Mouse (Mus musculus) hindbrain, postnatal 0 days (tissue): ENCODE results near the gene Ly6g6e. TPM values are rescaled to one million over a fixed set of nuclear protein-coding genes. Genes with fewer than 3 reads are reported as not detected.
"Not testable (repeated sequence)": the region's sequence is repeated elsewhere in the genome, so short reads cannot be mapped to it uniquely, and the experiment has no call there.

Experiments used
- ATAC-seq: fragments of 200-750 bp; cut with Nextera tagmentation; 2 replicates; pipeline ENCODE4 v1.8.0; 2017; ENCODE audit warnings: mild to moderate bottlenecking, moderate TSS enrichment, moderate library complexity
- DNase-seq: peaks from one replicate; pipeline ENCODE4 v3.0.0-alpha.2; 2015; ENCODE audit warnings: low spot score
- H3K27ac ChIP-seq: fragments of 300-500 bp; sonication (generic); 2 replicates; pipeline ENCODE4 v1.5.1; 2014; ENCODE audit warnings: mild to moderate bottlenecking
- H3K27me3 ChIP-seq: fragments of 300-500 bp; sonication (generic); 2 replicates; pipeline ENCODE4 v1.6.1; 2014; ENCODE audit warnings: low read length, mixed read lengths; ENCODE audit not compliant: insufficient read depth
- H3K36me3 ChIP-seq: fragments of 300-500 bp; sonication (generic); 2 replicates; pipeline ENCODE4 v1.6.1; 2014; ENCODE audit warnings: low read length, mixed read lengths; ENCODE audit not compliant: insufficient read depth
- H3K4me1 ChIP-seq: fragments of 300-500 bp; sonication (generic); 2 replicates; pipeline ENCODE4 v1.6.1; 2014; ENCODE audit warnings: antibody characterized with exemption, low read length, mixed read lengths; ENCODE audit not compliant: insufficient read depth
- H3K4me2 ChIP-seq: fragments of 300-500 bp; sonication (generic); 2 replicates; pipeline ENCODE4 v1.6.1; 2014; ENCODE audit warnings: low read depth, mild to moderate bottlenecking, low read length, moderate library complexity, mixed read lengths
- H3K4me3 ChIP-seq: fragments of 300-500 bp; sonication (generic); 2 replicates; pipeline ENCODE4 v1.5.1; 2014; ENCODE audit warnings: low read length
- H3K9ac ChIP-seq: fragments of 300-500 bp; sonication (generic); replicated peaks from 2 replicates; pipeline ENCODE4 v1.6.1; 2014; ENCODE audit warnings: mild to moderate bottlenecking, low read length, moderate library complexity, mixed read lengths
- H3K9me3 ChIP-seq: fragments of 300-500 bp; sonication (generic); 2 replicates; pipeline ENCODE4 v1.6.1; 2016; ENCODE audit warnings: low read length, mixed read lengths
- CTCF ChIP-seq: IDR thresholded peaks from 2 replicates; pipeline ENCODE4 v1.5.1; 2016; ENCODE audit warnings: antibody characterized with exemption, control low read depth, low read depth
- WGBS: fragments of 180-500 bp; shearing (Covaris S2); extraction: QIAGEN DNeasy Blood & Tissue Kit; methylation state at CpG from one replicate; pipeline ENCODE4 v1.1.7; 2014; 5-methylcytosine and 5-hydroxymethylcytosine counted together
- polyA plus RNA-seq: library from polyadenylated mRNA; unstranded; fragments of >200 nt; fragmentation: Nextera tagmentation; extraction: Ambion mirVana; gene quantifications from 2 replicates; pipeline ENCODE4 v1.2.1, GENCODE M21; 2015
- total RNA-seq: library from RNA; depleted of rRNA; stranded (reverse); fragments of >200 nt; gene quantifications from 2 replicates; pipeline ENCODE4 v1.2.3, GENCODE M21; 2014

The Ly6g6e gene
- total and polyA plus RNA-seq, 2 experiments from 2014 or later = 0.44 TPM; not detected in 1

GRCm38 (mm10) chr17:35032323-35032870 lies 44.3 kb upstream of the Ly6g6e start:
- DNase-seq (no peak), ATAC-seq (no peak)
- Histone ChIP-seq H3K27me3 (no peaks in the 10 kb centered on the region), H3K27ac (no peak overlapping the region), H3K9ac (no peak overlapping the region), H3K4me3 (no peak overlapping the region), H3K36me3 (no peaks in the 10 kb centered on the region), H3K9me3 (no peaks in the 10 kb centered on the region), H3K4me1 (no peaks in the 10 kb centered on the region), H3K4me2 (no peak overlapping the region)
- WGBS = 75% methylated on average over 8 of the region's 8 CpGs
- TF ChIP-seq CTCF = peak; percentile 7; the same call in 1 of the 2 replicates

GRCm38 (mm10) chr17:35033703-35034102 lies 43.0 kb upstream of the Ly6g6e start:
- not testable (repeated sequence) for H3K27ac ChIP-seq, H3K36me3 ChIP-seq, ATAC-seq, H3K4me3 ChIP-seq, H3K4me1 ChIP-seq, DNase-seq, H3K4me2 ChIP-seq, H3K27me3 ChIP-seq, H3K9ac ChIP-seq, H3K9me3 ChIP-seq
- WGBS = 63% methylated on average over 1 of the region's 1 CpGs

- Histone ChIP-seq H3K27me3 (no peaks in the 10 kb centered on the region), H3K4me3 (no peak overlapping the region), H3K9ac (no peak overlapping the region), H3K4me2 (no peak overlapping the region), H3K9me3 (no peaks in the 10 kb centered on the region), H3K36me3 (no peaks in the 10 kb centered on the region), H3K27ac (no peak overlapping the region), H3K4me1 (no peaks in the 10 kb centered on the region)
- TF ChIP-seq CTCF = no peak
- WGBS = 79% methylated on average over 6 of the region's 6 CpGs
- DNase-seq = no peak
- ATAC-seq = no peak
These were observed 41.8 kb upstream of the Ly6g6e start for GRCm38 (mm10) chr17:35034896-35035295.

GRCm38 (mm10) chr17:35039121-35039873 lies 37.4 kb upstream of the Ly6g6e start:
- no peak overlapping the region for H3K4me2 ChIP-seq
- no peaks in the 10 kb centered on the region for H3K4me1 ChIP-seq
- H3K9me3 ChIP-seq = no peaks in the 10 kb centered on the region
- no peak for DNase-seq
- no peak for TF ChIP-seq CTCF
- no peaks in the 10 kb centered on the region for H3K36me3 ChIP-seq
- ATAC-seq = no peak
- H3K27me3 ChIP-seq = no peaks in the 10 kb centered on the region
- no peak overlapping the region for H3K4me3 ChIP-seq
- no peak overlapping the region for H3K27ac ChIP-seq
- WGBS = 85% methylated on average over 11 of the region's 11 CpGs
- H3K9ac ChIP-seq = no peak overlapping the region

- no peak overlapping the region for H3K27ac ChIP-seq
- H3K36me3 ChIP-seq = no peaks in the 10 kb centered on the region
- DNase-seq (no peak), ATAC-seq (no peak)
- H3K4me2 ChIP-seq = no peak overlapping the region
- TF ChIP-seq CTCF = no peak
- no peaks in the 10 kb centered on the region for H3K27me3 ChIP-seq
- no peaks in the 10 kb centered on the region for H3K4me1 ChIP-seq
- 88% methylated on average over 4 of the region's 4 CpGs for WGBS
- no peak overlapping the region for H3K9ac ChIP-seq
- no peak overlapping the region for H3K4me3 ChIP-seq
- no peaks in the 10 kb centered on the region for H3K9me3 ChIP-seq
These were observed 32.9 kb upstream of the Ly6g6e start for GRCm38 (mm10) chr17:35043794-35044193.

GRCm38 (mm10) chr17:35044904-35045806 lies 31.5 kb upstream of the Ly6g6e start:
- Histone ChIP-seq H3K9ac (no peak overlapping the region; the same call in 1 of the 2 replicates), H3K36me3 (no peaks in the 10 kb centered on the region)
- 87% methylated on average over 7 of the region's 7 CpGs for WGBS

More at GRCm38 (mm10) chr17:35044904-35045806, 31.5 kb upstream of the Ly6g6e start:
- ATAC-seq (no peak), DNase-seq (no peak)
- 0 out of 2 replicates have a peak, but pooled peaks cover 4% of the 10 kb centered on the region for H3K4me1 ChIP-seq
- H3K27me3 ChIP-seq = no peaks in the 10 kb centered on the region
- no peaks in the 10 kb centered on the region for H3K9me3 ChIP-seq
- H3K27ac ChIP-seq = no peak overlapping the region
- H3K4me2 ChIP-seq = peak overlapping the region; percentile 74; the same call in 1 of the 2 replicates
- TF ChIP-seq CTCF = no peak
- no peak overlapping the region for H3K4me3 ChIP-seq
